Mouse (Mus musculus) frontal cortex, postnatal 36 days (tissue): ENCODE results near the gene Blm.
A peak's percentile ranks its signal among the peaks of the same experiment; 100 is the strongest.

Experiments used
- DNase-seq, 2 experiments: peaks; one replicate each; pipeline ENCODE4 v3.0.0; 2022; ENCODE audit warnings: low spot score in 2 of 2

Blm gene

DNA sequence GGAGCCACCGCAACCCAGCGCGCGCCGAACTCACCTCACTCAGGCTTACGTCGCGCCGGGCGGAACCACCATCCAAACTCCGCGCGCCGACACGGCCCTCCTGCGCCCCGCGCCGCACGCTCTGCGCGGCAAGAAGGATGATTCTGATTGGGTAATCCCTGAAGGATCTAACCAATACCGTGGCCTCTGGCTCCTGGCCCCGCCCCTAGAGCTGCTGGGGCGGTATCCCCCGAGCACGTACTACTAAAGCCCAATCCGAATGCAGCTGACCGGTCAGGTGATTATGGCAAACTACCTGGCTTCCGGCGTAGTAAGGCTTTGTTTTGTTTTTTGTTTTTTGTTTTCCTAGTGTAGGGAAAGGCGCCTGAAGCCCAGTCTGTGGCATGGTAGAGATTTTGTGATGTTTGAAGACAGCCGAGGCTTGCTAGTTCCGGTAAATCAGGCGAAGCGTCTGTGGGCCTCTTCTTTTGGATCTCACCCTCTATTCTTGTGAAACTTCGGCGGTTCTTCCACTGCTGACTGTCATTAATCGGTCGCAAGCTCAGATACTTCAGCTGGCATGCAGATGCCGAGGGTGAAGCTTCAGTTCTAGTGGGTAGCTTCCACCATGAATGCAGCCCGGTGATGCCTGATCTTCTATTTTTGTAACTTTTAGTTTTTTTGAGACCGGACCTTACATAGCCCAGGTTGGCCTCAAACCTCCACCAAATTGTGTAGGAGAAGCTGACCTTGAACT is at the start of gene Blm:
TSS of gene Blm (minus strand) at position 111 of the 736 bp plus-strand sequence.
- peak; percentile 95 to 97 for DNase-seq

DNA sequence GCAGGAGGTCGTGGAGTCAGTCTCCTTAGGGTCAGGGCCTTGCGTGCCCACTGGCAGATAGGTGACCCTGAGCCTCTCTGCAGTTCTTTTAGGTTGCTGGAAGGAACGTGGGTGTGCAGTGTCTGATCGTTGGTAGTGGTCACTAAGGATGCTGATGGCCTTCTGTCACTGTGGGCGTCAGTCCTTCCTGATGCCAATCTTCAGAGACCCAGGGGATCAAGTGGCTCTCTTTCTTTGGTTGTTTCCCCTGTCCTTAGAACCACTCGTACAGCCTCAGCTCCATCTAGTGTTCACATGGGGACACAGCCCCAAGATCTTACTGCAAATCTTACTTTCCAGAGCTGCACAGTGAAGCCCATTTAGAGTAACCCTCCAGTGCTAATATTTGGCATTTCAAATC is 49.1 kb upstream of the Blm start:
- peak; percentile 48 to 66 for DNase-seq

DNA sequence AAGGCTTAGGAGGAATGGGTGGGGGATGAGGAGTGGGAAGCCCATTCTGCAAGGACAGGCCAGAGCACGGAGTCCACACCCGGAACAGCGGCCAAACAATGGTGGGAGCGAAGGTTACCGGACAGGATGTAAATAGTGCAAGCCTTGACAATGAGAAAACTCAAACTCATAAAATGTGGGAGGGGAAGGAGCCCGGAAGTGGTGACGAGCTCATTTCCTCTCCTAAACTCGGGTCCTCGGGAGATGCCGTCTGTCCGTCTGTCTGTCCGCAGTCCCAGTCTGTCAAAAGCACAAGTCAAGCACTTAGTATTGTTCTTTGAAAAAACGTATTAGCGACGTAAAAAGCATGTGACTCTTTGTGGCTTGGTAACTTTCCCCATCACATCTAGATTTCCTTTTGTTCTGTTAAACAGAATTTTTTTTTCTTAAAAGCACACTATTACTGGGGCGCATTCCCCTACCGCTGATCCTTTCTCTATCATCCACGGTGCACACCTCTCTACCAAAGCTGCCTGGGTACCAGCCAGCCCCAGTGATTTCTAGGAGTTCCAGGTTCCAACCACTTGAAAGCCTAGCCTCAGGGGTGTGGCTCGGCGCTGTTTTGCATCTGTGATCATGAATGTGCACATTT is 48.0 kb upstream of the Blm start:
- DNase-seq, result no peak

DNA sequence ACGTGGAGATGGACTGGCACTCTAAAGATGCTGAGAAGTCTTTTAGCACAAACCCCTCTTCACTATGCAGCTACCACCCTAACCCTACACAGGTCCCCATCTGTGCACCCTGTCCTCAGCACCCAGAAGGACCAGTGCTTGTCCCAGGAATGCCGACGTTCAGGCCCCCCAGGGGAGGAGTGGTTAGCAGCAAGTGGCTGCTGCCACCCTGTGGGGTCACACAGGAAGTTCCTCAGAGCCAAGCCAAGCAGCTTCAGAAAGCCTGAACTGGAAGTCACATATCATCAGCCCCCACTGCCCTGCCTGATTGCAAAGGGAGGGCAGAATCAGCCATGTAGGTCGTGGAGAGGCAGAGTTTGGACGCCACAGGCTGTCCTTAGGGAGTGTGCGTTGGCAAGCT is 45.4 kb upstream of the Blm start:
- no peak for DNase-seq

GRCm38 (mm10) chr7:80577417-80577980 is 42.6 kb upstream of the Blm start:
- no peak for DNase-seq

DNA sequence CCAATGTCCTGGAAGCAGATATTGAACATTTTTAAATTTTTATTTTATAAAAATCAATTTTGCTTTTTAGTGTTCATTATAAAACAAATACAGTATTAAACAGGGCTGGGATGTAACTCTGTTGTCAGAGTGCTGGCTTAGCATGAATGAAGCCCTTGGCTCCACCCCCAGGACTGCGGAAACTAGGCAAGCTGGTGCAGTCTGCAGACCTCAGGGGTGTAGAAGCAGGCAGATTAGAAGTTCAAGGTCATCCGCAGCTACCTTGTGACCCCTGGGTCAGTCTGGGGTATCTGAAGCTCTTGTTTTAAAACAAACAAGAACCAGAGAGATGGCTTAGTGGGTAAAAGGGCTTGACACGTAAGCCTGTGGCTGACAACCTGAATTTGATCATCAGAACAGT is 41.7 kb upstream of the Blm start:
- DNase-seq, result no peak

DNA sequence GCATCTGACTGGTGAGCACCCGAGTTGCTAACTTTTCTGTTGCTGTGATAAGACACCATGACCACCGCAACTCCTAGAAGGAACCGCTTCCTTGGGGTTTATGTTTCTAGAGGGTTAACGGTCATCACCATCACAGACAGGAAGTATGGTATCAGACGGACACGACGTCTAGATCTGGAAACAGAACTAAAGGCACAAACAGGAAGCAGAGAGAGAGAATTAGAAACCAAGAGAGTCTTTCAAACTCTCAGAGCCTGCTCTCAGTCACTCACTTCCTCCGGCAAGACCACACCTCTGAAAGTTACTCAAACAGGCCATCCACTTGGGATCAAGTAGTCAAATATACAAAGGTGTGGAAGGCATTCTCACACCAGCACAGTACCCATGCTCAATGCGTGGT is 40.8 kb upstream of the Blm start:
- no peak for DNase-seq

DNA sequence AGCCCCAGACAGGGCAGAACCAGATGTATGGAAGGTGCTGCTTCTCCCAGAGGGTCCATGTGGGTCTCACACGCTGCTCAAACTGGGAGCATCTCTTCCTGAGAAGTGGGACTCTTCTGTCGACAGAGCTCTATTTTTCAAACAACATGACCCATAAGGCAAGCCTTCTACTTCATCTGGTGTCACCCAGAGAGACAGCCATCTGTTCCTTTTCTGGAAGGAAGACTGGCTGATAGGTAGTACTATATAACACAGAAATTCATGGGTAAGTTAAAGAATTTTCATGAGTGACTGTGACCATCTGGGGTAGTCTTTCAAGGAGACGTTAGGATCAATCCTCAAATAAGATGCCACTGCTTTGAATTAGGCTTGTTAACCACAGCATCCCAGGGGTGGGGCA is 38.2 kb upstream of the Blm start:
- no peak for DNase-seq

DNA sequence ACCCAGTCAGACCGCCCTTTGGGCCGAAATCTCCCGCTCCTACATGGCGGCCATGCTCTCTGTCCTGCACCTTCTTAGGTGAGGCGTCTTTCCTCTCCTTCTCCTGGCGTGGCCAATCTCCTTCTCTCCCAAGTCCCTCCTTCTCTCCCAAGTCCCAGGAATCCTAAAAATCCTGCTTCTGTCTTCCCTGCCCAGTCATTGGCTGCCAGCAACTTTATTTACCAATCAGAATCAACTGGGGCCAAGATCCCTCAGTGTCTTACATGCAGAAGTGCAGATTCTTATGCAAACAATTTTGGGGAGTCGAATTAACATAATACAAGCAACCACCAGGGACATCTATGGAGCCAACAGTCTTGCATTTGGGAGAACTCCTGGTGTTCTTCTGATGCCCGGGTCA is 33.1 kb upstream of the Blm start:
- DNase-seq, result no peak

DNA sequence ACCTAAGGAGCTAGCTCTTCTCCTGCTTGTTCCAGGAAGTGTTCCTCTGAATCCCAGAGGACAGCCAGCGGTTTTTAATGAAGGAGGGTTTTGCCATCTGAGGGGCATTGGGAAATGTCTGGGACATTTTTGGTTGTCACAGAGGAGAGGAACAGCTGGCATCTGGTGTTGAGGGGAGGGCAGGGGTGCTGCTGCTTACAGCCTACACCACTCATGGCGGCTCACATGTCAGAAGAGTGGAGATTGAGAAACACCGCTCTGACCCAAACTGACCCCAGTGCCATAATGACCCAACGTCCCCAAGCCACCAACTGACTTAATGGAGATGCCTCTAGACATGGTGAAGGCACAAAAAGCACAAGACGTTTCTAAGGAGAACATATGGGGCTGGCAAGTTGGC is 27.0 kb upstream of the Blm start:
- DNase-seq, result no peak

- no peak for DNase-seq
Measured at GRCm38 (mm10) chr7:80561271-80561670, 26.4 kb upstream of the Blm start.

DNA sequence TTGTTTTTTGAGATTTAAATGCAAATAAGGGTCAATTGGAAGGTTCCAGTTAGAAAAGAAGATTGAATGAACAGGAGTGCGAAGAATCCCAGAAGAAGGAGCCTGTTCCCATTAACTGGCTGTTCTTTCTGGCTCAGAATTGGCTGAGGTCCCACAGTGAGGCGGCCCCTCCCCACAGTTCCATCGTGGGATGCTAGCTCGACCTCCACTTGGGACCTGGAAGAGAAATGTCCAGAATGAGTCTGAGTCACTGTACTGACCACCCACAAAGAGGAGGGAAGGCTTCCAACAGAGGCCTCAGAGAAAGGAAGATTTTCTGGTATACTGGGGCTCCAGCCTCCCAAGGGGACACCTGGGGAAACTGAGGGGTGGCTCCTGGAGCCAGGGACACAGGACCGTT is 23.7 kb upstream of the Blm start:
- DNase-seq, result no peak

DNA sequence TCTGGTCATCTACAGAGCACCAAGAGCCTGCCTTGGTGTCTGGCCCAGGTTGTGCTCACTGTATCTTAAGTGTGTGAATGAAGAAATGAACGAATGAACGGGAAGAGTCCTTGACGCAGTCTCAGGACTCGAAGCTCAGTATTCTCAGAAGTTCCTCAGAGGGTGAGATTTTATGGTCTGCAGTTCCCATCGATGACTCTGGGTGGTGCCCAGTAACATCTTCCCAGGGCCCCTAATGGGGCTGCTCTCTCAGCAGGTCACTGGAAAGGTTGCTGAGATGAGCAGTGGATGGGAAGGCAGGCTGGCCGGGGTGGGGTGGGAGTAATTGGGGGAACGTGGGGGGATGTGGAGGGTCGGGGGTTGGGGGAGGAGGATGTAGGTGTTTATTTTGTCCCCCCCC is 23.2 kb upstream of the Blm start:
- no peak for DNase-seq

- DNase-seq, result no peak
Measured at GRCm38 (mm10) chr7:80557161-80557560, 22.2 kb upstream of the Blm start.

GRCm38 (mm10) chr7:80556166-80556565 is 21.2 kb upstream of the Blm start:
- no peak for DNase-seq

DNA sequence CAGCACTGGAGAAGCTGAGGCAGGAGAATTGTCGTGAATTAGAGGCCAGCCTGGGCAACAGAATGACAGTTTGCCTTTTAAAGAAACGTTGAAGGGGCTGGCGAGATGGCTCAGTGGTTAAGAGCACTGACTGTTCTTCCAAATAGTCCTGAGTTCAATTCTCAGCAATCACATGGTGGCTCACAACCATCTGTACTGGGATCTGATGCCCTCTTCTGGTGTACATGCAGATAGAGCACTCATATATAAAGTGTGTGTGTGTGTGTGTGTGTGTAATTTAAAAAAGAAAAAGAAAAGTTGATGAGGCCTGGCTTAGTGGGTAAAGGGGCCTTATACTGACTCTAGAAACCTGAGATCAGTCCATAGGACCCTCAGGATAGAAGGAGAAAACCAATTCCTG is 20.2 kb upstream of the Blm start:
- DNase-seq, result no peak

DNA sequence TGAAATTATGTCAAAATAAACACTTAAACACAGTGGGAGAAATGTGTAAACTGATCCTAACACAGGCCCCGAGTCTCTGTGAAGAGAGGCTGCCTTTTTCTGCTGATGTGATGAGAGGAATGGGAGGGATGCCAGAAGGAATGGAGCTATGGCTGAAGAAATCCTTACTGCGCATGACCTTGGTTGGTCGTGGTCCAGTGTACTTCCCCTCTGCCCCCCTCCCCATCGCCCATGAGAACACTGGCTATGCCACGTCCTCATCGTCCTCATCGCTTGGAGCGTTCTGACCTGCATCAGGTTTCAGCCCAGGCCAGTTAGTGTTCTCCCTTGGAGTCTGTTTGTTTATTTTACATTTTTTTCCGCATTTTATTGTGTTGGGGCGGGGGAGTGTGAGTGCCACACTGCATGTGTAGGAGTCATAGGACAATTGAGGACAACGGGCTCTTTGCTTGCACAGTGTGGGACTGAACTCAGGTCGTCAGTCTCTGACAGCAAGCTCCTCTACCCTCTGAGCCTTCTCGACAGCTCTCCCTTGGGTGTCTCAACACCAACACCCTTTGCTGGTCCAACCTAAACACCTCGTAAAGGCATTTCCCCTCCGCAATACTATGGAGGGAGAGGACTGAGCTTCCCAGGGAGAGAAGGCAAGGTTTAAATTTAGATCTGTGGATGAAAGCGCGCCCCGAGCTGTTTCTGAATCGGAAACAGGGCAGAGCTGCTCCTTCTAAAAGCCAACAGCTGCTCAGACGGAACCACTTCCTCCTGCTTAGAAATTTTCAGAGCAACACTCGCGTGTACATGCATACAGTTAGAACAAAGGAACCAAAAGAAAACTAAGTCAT is 19.5 kb upstream of the Blm start:
- peak; percentile 40 to 54 for DNase-seq

DNA sequence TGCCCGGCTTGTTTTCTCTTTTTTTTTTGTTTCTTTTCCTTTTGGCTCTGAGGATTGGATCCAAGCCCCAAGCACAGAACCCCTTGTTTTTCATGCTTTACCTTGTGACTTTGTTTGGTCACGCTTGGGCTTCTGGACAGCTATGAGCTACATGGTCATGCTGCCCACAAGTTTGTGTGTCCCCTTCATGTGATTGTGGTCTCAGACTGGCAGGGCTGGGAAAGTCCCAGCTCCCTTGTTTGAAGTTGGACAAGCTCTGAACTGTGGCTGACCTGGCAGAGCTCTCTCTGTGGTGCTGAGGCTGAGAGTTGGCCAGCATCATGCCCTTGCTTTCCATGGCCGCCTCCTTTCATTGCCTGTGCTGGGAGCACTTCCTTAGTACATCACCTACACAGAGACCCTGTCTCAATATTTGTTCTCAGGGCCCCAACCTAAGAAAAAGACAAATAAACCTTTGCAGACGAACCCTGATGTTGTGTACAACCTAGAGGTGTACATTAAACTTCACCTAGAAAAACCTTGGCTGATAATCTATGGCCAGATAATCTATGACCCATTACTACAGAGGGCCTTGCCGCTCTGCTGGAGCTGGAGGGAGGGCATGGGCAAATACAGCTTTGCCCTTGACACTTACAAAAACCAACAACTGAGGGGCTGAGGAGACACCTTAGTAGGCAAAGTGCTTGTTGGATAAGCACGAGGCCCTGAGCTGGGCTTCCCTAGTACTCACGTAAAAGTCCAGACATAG is 13.8 kb upstream of the Blm start:
- DNase-seq, result no peak

GRCm38 (mm10) chr7:80542139-80542831 is 7.4 kb upstream of the Blm start:
- DNase-seq, result no peak

GRCm38 (mm10) chr7:80539581-80539980 is 4.7 kb upstream of the Blm start:
- no peak for DNase-seq
